Mouse (Mus musculus) limb, embryonic 15.5 days (tissue): ENCODE data around the gene Lrtm2. TPM values are rescaled to one million over a fixed set of nuclear protein-coding genes. Genes with fewer than 3 reads are reported as not detected.

Experiments used
- ATAC-seq: fragments of 200-750 bp; cut with Nextera tagmentation; 2 replicates; pipeline ENCODE4 v1.8.0; 2017; ENCODE audit warnings: low read depth, moderate TSS enrichment; ENCODE audit not compliant: insufficient number of reproducible peaks, low FRiP score, low TSS enrichment
- H3K27ac ChIP-seq: fragments of 300-500 bp; sonication (generic); 2 replicates; pipeline ENCODE4 v1.5.1; 2015; ENCODE audit warnings: moderate library complexity, mild to moderate bottlenecking, inconsistent platforms
- H3K27me3 ChIP-seq: fragments of 300-500 bp; sonication (generic); 2 replicates; pipeline ENCODE4 v1.6.1; 2015; ENCODE audit warnings: inconsistent platforms
- H3K36me3 ChIP-seq: fragments of 300-500 bp; sonication (generic); 2 replicates; pipeline ENCODE4 v1.6.1; 2015; ENCODE audit warnings: inconsistent platforms
- H3K4me1 ChIP-seq: fragments of 300-500 bp; sonication (generic); 2 replicates; pipeline ENCODE4 v1.6.1; 2015; ENCODE audit warnings: inconsistent platforms
- H3K4me2 ChIP-seq: fragments of 300-500 bp; sonication (generic); 2 replicates; pipeline ENCODE4 v1.6.1; 2015; ENCODE audit warnings: mild to moderate bottlenecking, inconsistent platforms
- H3K4me3 ChIP-seq: fragments of 300-500 bp; sonication (generic); 2 replicates; pipeline ENCODE4 v1.5.1; 2015; ENCODE audit warnings: mild to moderate bottlenecking, inconsistent platforms
- H3K9ac ChIP-seq: fragments of 300-500 bp; sonication (generic); 2 replicates; pipeline ENCODE4 v1.6.1; 2015; ENCODE audit warnings: inconsistent platforms
- H3K9me3 ChIP-seq: fragments of 300-500 bp; sonication (generic); 2 replicates; pipeline ENCODE4 v1.6.1; 2016; ENCODE audit warnings: inconsistent platforms
- WGBS: fragments of 180-500 bp; shearing (Covaris S2); methylation state at CpG from one replicate; pipeline ENCODE4 v1.1.7; 2015; 5-methylcytosine and 5-hydroxymethylcytosine counted together
- polyA plus RNA-seq: library from polyadenylated mRNA; unstranded; fragments of >200 nt; fragmentation: Nextera tagmentation; extraction: Ambion mirVana; gene quantifications from 2 replicates; pipeline ENCODE4 v1.2.1, GENCODE M21; 2015

The Lrtm2 gene
- polyA plus RNA-seq, 1 experiment from 2014 or later, result 0.10 TPM

GRCm38 (mm10) chr6:119358020-119358571 lies 27.5 kb upstream of the Lrtm2 start:
- H3K4me1 ChIP-seq, result no peaks in the 10 kb centered on the region
- no peak overlapping the region for H3K27ac ChIP-seq
- ATAC-seq, result no peak
- H3K4me3 ChIP-seq, result no peak overlapping the region
- no peak overlapping the region for H3K4me2 ChIP-seq
- no peaks in the 10 kb centered on the region for H3K9me3 ChIP-seq
- 89% methylated on average over 8 of the region's 8 CpGs for WGBS
- no peak overlapping the region for H3K9ac ChIP-seq
- H3K36me3 ChIP-seq, result peaks cover 75% of the 10 kb centered on the region
- H3K27me3 ChIP-seq, result no peaks in the 10 kb centered on the region

GRCm38 (mm10) chr6:119352501-119352900 lies 21.9 kb upstream of the Lrtm2 start:
- ATAC-seq, result no peak
- no peak overlapping the region for H3K4me2 ChIP-seq
- no peak overlapping the region for H3K9ac ChIP-seq
- no peak overlapping the region for H3K4me3 ChIP-seq
- H3K36me3 ChIP-seq, result peaks cover 48% of the 10 kb centered on the region
- no peaks in the 10 kb centered on the region for H3K27me3 ChIP-seq
- H3K9me3 ChIP-seq, result no peaks in the 10 kb centered on the region
- H3K27ac ChIP-seq, result no peak overlapping the region
- H3K4me1 ChIP-seq, result no peaks in the 10 kb centered on the region
- 70% methylated on average over 6 of the region's 6 CpGs for WGBS

- Histone ChIP-seq H3K27me3 (no peaks in the 10 kb centered on the region), H3K9ac (no peak overlapping the region), H3K27ac (no peak overlapping the region), H3K4me1 (no peaks in the 10 kb centered on the region), H3K9me3 (no peaks in the 10 kb centered on the region), H3K36me3 (peaks cover 42% of the 10 kb centered on the region), H3K4me2 (no peak overlapping the region), H3K4me3 (no peak overlapping the region)
- no peak for ATAC-seq
- WGBS, result 78% methylated on average over 8 of the region's 8 CpGs
These were observed 21.1 kb upstream of the Lrtm2 start for GRCm38 (mm10) chr6:119351656-119352055.

GRCm38 (mm10) chr6:119350703-119351198 lies 20.2 kb upstream of the Lrtm2 start:
- H3K4me1 ChIP-seq, result no peaks in the 10 kb centered on the region
- WGBS, result 80% methylated on average over 9 of the region's 9 CpGs

GRCm38 (mm10) chr6:119348234-119348633 lies 17.7 kb upstream of the Lrtm2 start:
- no peak for ATAC-seq
- no peaks in the 10 kb centered on the region for H3K27me3 ChIP-seq
- WGBS, result 0% methylated on average over 1 of the region's 1 CpGs

More at GRCm38 (mm10) chr6:119350703-119351198, 20.2 kb upstream of the Lrtm2 start:
- Histone ChIP-seq H3K9ac (no peak overlapping the region), H3K36me3 (peaks cover 33% of the 10 kb centered on the region), H3K9me3 (no peaks in the 10 kb centered on the region), H3K4me3 (no peak overlapping the region), H3K27ac (no peak overlapping the region), H3K27me3 (no peaks in the 10 kb centered on the region), H3K4me2 (no peak overlapping the region)
- no peak for ATAC-seq

GRCm38 (mm10) chr6:119347813-119348212 lies 17.2 kb upstream of the Lrtm2 start:
- no peak overlapping the region for H3K9ac ChIP-seq
- no peaks in the 10 kb centered on the region for H3K27me3 ChIP-seq
- no peaks in the 10 kb centered on the region for H3K4me1 ChIP-seq
- H3K4me2 ChIP-seq, result no peak overlapping the region
- no peaks in the 10 kb centered on the region for H3K9me3 ChIP-seq
- no peak for ATAC-seq
- no peak overlapping the region for H3K27ac ChIP-seq
- H3K4me3 ChIP-seq, result no peak overlapping the region
- H3K36me3 ChIP-seq, result peaks cover 7% of the 10 kb centered on the region; the same call in 1 of the 2 replicates
- 82% methylated on average over 5 of the region's 5 CpGs for WGBS

More at GRCm38 (mm10) chr6:119348234-119348633, 17.7 kb upstream of the Lrtm2 start:
- Histone ChIP-seq H3K9ac (no peak overlapping the region), H3K4me2 (no peak overlapping the region), H3K9me3 (no peaks in the 10 kb centered on the region), H3K4me1 (no peaks in the 10 kb centered on the region), H3K36me3 (peaks cover 9% of the 10 kb centered on the region), H3K27ac (no peak overlapping the region), H3K4me3 (no peak overlapping the region)

- Histone ChIP-seq H3K36me3 (no peaks in the 10 kb centered on the region), H3K4me1 (no peaks in the 10 kb centered on the region), H3K4me3 (no peak overlapping the region), H3K27ac (no peak overlapping the region), H3K4me2 (no peak overlapping the region), H3K27me3 (no peaks in the 10 kb centered on the region), H3K9me3 (no peaks in the 10 kb centered on the region), H3K9ac (no peak overlapping the region)
- ATAC-seq, result no peak
- 54% methylated on average over 10 of the region's 10 CpGs for WGBS
These were observed 15.7 kb upstream of the Lrtm2 start for GRCm38 (mm10) chr6:119346257-119346656.

GRCm38 (mm10) chr6:119341409-119341808 lies 10.8 kb upstream of the Lrtm2 start:
- Histone ChIP-seq H3K9me3 (no peaks in the 10 kb centered on the region), H3K4me2 (no peak overlapping the region), H3K4me1 (no peaks in the 10 kb centered on the region), H3K36me3 (no peaks in the 10 kb centered on the region), H3K27me3 (no peaks in the 10 kb centered on the region), H3K9ac (no peak overlapping the region), H3K27ac (no peak overlapping the region), H3K4me3 (no peak overlapping the region)
- ATAC-seq, result no peak

GRCm38 (mm10) chr6:119338121-119338912 lies 7.8 kb upstream of the Lrtm2 start:
- H3K27me3 ChIP-seq, result no peaks in the 10 kb centered on the region
- H3K4me3 ChIP-seq, result no peak overlapping the region
- no peak overlapping the region for H3K27ac ChIP-seq
- WGBS, result 43% methylated on average over 11 of the region's 11 CpGs
- no peaks in the 10 kb centered on the region for H3K36me3 ChIP-seq
- H3K4me1 ChIP-seq, result no peaks in the 10 kb centered on the region
- no peak for ATAC-seq
- H3K9me3 ChIP-seq, result no peaks in the 10 kb centered on the region
- H3K4me2 ChIP-seq, result no peak overlapping the region
- H3K9ac ChIP-seq, result no peak overlapping the region

- ATAC-seq, result no peak
These were observed 6.7 kb upstream of the Lrtm2 start for GRCm38 (mm10) chr6:119337287-119337686.

GRCm38 (mm10) chr6:119336124-119336523 lies 5.6 kb upstream of the Lrtm2 start:
- WGBS, result 80% methylated on average over 7 of the region's 7 CpGs
- no peaks in the 10 kb centered on the region for H3K9me3 ChIP-seq
- H3K4me2 ChIP-seq, result no peak overlapping the region
- H3K36me3 ChIP-seq, result no peaks in the 10 kb centered on the region
- peaks cover 20% of the 10 kb centered on the region for H3K27me3 ChIP-seq
- H3K27ac ChIP-seq, result no peak overlapping the region
- no peaks in the 10 kb centered on the region for H3K4me1 ChIP-seq
- no peak for ATAC-seq
- no peak overlapping the region for H3K4me3 ChIP-seq
- H3K9ac ChIP-seq, result no peak overlapping the region

More at GRCm38 (mm10) chr6:119337287-119337686, 6.7 kb upstream of the Lrtm2 start:
- no peak overlapping the region for H3K27ac ChIP-seq
- H3K9me3 ChIP-seq, result no peaks in the 10 kb centered on the region
- no peaks in the 10 kb centered on the region for H3K36me3 ChIP-seq
- no peak overlapping the region for H3K4me3 ChIP-seq
- WGBS, result 65% methylated on average over 3 of the region's 3 CpGs
- peaks cover 10% of the 10 kb centered on the region for H3K27me3 ChIP-seq
- no peak overlapping the region for H3K4me2 ChIP-seq
- no peaks in the 10 kb centered on the region for H3K4me1 ChIP-seq
- H3K9ac ChIP-seq, result no peak overlapping the region

GRCm38 (mm10) chr6:119333831-119334230 lies 3.3 kb upstream of the Lrtm2 start:
- Histone ChIP-seq H3K9me3 (no peaks in the 10 kb centered on the region), H3K9ac (no peak overlapping the region), H3K4me3 (no peak overlapping the region), H3K36me3 (no peaks in the 10 kb centered on the region), H3K27ac (no peak overlapping the region), H3K4me1 (peaks cover 13% of the 10 kb centered on the region), H3K27me3 (peaks cover 43% of the 10 kb centered on the region), H3K4me2 (no peak overlapping the region)
- ATAC-seq, result no peak
- WGBS, result 30% methylated on average over 3 of the region's 3 CpGs
